Mouse (Mus musculus) frontal cortex, adult 2 months (tissue): ENCODE data around the gene Gcgr. TPM values are rescaled to one million over a fixed set of nuclear protein-coding genes. Genes with fewer than 3 reads are reported as not detected.

Experiments
- DNase-seq, 2 experiments: peaks; one replicate each; pipeline ENCODE4 v3.0.0; 2022; ENCODE audit warnings: low spot score in 1 of 2; ENCODE audit errors: extremely low spot score in 1 of 2
- polyA plus RNA-seq: library from polyadenylated mRNA; depleted of rRNA; stranded (reverse); fragments of >200 nt; gene quantifications from 2 replicates; pipeline ENCODE4 v1.2.3, GENCODE M21; 2012

The Gcgr gene
- polyA plus RNA-seq, 1 experiment = 0.54 TPM

- no peak for DNase-seq
Measured at GRCm38 (mm10) chr11:120565114-120565513, 34.6 kb downstream of the Gcgr start.

DNA sequence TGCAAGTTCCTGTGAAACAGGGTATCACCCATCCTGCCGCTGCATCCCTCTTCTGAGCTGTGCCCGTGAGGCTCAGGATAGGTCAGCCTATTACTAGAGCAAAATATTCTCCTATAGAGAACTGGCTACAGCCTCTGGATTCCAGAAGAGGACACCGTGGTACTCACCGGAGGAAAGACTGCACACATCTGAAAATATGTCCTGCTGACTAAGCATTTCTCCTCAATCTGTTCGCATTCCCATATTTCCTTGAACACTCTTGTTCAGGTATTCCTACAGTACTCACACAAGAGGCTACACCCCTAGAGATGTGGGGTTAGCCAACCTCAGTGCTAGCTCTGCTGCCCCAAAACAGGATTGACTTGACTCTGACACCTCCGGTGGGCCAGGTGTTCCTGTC, 37.8 kb downstream of the Gcgr start:
- no peak for DNase-seq

GRCm38 (mm10) chr11:120571122-120571521, 40.6 kb downstream of the Gcgr start:
- no peak for DNase-seq

GRCm38 (mm10) chr11:120571754-120572416, 41.4 kb downstream of the Gcgr start:
- DNase-seq = no peak

- DNase-seq = no peak
Measured at GRCm38 (mm10) chr11:120572417-120572751, 41.9 kb downstream of the Gcgr start.

- DNase-seq = peak; percentile 100
Measured at GRCm38 (mm10) chr11:120572752-120573584, 42.5 kb downstream of the Gcgr start, which contains the start of gene P4hb. Gene P4hb, minus strand, starts transcription at chr11:120573253.

GRCm38 (mm10) chr11:120573585-120574277, 43.2 kb downstream of the Gcgr start:
- DNase-seq = no peak

GRCm38 (mm10) chr11:120574278-120574600, 43.7 kb downstream of the Gcgr start:
- no peak for DNase-seq

DNA sequence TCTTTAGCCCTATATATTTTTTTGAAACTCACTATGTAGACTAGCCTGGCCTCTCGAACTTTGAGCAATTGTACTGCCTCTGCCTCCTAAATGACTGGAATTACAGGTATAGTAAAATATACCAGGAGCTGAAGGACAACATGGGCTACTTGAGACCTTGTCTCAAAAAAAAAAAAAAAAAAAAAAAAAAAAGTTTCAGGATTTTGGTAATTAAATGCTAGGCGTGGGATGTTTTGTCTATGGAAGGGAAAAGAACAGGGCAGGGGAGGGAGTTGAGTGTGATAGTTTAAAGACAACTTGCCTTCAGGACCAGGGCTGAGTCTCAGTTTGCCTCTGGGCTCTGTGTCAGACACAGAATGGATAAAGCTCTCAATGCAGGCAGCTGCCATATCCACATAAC, 44.5 kb downstream of the Gcgr start:
- no peak for DNase-seq

GRCm38 (mm10) chr11:120575940-120576339, 45.4 kb downstream of the Gcgr start:
- DNase-seq = no peak

DNA sequence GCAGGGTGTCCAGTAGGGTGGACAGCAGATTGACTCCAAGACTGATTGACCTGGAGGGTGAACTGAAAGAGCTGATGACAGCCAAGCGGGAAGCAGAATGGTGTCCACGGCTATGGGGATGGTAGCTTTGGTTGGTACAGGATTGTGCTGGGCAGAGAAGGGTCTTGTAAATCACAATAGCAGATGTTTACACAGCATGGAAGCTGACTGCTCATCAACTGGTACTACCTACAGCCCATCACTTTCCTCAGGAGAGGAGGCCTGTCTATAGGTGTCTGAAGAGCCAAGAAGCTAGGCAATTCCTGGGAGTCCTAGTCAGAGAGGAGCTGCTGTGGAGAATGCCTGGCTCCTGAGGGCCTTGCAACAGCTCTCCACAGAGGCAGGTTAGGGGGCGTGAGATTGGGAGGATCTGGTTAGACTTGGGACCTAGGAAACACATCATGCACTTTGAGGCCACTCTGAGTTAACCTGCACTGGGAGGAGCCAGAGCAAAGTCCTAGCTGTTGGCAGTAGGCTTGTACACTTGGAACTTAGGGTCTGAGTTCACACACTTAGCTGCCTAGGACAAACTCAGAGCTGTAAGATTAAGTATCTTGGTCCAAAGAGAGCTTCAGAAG, 46.0 kb downstream of the Gcgr start:
- no peak for DNase-seq

DNA sequence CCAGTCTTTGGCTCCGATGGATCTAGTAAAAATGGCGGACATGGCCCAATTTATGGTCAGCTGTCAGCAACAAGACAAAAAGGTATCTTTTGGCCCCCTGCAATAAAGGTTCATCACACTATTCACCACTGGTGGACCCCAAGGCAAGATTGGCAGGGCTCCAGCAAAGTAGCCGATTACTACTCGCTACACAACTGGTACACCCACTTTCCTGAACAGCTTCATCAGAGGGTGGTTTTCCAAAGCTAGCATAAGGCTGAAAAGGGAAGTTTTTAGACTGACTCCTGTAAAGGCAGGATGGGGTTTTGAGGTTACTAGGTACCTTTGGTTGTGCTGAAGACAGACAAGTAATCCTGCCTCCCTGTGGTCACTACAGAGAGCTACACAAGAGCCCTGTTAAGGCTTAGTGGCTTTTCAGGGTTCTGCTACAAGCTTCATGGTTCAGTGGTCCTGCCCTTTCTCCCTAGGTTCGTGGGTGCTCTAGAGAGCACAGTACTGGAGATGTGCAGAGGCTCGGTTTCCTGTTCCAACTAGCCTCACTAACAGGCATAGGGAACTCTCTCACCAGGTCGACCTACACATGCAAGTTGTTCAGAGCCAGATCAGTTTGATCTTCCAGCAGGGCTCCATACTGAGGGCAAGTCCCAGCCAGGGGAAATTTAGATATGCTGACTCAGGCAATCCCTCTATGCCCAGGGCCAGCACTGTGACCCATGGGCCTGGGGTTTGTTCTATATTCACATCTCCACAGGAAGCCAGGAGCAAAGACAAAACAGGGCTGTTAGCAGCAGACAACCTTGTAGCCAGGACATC, 46.9 kb downstream of the Gcgr start:
- DNase-seq = no peak

DNA sequence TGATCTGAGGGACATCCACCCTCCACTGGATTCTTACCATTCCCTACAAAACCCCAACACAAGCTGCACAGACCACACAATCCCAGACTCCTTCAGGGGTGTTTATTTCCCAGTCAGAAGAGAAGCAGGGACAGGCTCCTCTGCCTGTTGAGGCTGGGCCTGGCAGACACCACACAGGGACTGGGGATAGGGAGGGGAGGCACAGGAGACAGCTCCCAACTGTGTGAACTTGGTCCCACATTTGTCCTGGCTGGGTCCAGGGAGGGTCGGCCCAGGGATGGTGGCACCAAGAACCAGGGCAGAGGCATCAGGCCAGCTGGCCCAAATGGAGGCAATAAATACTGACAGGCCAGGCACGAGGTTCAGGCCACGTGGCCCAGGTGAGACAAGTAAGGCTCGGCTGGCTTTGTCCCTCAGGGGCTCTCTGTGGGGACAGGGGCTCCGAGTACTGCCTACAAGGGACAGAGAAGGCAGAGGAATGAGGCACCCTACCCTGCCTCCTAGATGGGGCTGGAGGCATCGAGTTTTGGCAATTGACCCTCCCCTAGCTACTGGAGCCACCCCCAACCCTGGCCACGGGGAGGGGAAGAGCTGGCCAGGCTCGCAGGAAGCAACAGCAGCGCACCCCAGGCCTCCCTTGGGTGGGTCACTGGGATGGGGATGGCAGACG, 47.7 kb downstream of the Gcgr start:
- DNase-seq = no peak

DNA sequence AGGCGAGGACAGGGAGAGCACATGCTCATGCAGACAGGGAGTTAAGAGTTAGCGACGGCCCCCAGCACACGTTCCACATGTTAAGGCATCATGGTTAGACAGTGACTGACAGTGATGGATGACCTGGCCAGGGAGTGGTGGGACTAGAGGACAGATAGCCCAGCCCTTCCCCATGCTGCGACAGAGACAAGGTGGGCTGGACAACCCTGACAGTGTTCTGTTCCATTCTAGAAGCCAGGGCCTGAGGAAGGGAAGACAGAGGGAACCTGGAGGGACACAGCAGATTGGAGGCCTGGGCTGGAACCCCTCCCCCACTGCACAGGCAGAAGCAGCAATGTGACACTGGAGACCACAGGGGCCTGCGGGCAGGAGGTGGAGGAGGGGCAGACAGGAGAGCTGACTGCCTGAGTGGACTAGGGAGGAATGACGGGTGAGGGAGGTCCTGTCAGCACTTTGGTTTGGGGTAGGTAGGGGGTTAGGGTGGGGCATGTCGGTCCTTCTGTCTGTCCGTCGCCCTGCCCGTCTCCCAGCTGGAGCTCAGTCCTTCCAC, 48.3 kb downstream of the Gcgr start:
- DNase-seq = no peak

DNA sequence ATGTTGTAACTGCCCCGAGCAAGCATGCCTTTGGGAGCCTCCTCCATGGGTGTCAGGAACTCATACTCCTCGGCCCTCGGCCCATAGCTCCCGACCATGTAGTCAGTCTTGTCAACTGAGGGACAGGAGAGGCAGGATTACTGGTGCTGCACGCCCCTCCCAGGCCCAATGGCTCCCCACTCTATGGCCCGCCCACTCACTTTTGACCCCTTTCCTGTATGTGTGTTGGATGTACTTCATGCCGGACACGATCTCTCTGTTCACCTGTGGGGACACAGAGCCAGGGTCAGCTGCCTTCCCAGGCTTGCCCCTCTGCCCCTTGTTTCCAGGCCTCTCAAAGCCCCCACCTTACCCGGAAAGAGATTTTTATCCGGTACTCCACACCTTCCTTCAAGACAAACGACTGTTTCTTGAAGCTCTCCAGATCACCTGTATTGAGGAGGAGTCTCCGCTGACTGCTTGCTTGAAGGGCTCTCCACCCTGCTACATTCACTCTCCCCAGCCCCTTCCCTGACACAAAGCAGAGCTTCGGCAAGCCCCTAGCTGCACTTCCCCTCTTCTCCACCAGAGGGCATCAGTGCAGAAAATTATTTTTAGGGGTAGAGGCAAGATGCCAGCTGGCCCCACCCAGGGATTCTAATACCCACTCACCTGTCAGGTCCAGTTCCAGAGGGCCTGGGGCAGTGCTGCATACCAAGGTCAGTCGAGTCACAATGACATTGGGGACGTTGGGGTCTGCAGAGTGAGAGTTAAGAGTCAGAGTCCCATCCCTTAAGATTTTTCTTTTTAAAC, 49.0 kb downstream of the Gcgr start:
- DNase-seq = peak in 1 of 2 experiments; percentile 87

- no peak for DNase-seq
Measured at GRCm38 (mm10) chr11:120580190-120580589, 49.7 kb downstream of the Gcgr start.

- peak in 1 of 2 experiments; percentile 37 for DNase-seq
Measured at GRCm38 (mm10) chr11:120580871-120581331, 50.4 kb downstream of the Gcgr start.

- peak; percentile 78 to 92 for DNase-seq
Measured at GRCm38 (mm10) chr11:120581490-120582267, 51.2 kb downstream of the Gcgr start, which contains the start of gene Arhgdia. Gene Arhgdia, minus strand, starts transcription at chr11:120581624.
